Mouse (Mus musculus) lung, postnatal 14 days (tissue): ENCODE results near the gene Pip4k2b.

Experiments
- DNase-seq: peaks from one replicate; pipeline ENCODE4 v3.0.0; 2021

The Pip4k2b gene

DNA sequence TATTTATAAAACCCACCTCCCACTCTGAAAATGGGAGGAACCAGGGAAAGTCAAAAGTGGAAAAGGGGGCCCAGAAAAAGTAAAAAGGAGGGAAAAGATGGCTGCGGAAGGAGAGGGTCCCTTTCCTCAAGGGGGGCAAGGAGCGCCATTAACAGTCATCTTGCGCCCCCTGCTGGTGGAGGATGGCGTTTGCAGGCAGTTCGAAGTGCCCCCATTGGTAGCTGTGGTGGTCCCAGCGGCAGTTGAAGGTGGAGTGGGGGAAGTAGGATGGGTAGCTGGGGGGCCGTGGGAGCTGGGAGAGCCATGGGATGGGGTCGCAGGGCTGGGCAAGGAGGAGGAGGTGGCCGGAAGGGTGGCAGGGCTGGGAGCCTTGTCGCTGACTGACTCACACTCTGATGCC is 54.6 kb downstream of the Pip4k2b start:
- peak; percentile 78 for DNase-seq

DNA sequence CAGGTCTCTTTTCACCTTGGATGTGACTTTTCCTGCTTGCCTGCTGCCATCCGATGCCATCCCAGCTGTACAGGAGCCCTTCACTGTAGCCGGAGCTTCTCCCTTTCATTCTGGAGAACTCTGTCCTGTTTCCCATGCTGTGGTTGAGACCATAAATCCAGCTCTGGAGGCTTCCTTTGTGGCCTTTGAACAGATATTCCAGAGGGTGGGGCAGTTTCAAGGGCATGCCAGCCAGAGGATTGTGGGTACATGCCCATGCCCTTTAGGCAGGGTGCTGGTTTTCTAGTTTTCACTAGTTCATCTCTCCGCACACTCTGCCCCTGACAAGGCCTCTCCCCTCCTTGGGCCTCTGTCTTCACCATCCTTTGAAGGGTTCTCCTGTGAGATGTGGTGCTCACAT is 57.4 kb downstream of the Pip4k2b start:
- no peak for DNase-seq

DNA sequence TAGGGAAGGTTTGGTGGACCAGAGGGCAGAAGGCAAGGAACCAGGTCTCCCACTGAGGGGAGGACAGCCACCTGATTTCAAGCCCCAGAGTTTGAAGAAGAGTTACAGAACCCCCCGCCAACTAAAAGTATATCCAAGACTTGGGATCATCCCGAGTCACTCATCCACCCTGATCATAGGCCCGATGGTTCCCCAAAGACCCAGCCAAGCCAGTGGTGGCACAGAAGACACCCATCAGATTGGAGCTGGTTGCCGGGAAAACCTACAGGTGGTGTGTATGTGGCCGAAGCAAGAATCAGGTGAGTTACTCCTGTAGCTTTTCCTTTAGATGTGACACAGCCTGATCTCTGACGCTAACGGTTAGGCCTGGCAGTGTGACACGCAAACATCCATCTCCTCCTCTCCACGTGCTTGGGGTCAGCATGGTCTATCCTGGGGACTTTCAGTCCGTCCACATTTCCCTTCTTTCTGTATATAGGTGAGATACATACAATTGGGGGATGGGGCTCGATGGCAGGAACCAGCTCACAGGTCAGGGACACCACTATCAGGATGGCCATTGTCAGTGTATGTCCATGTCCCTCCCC is 58.1 kb downstream of the Pip4k2b start:
- DNase-seq, result no peak

DNA sequence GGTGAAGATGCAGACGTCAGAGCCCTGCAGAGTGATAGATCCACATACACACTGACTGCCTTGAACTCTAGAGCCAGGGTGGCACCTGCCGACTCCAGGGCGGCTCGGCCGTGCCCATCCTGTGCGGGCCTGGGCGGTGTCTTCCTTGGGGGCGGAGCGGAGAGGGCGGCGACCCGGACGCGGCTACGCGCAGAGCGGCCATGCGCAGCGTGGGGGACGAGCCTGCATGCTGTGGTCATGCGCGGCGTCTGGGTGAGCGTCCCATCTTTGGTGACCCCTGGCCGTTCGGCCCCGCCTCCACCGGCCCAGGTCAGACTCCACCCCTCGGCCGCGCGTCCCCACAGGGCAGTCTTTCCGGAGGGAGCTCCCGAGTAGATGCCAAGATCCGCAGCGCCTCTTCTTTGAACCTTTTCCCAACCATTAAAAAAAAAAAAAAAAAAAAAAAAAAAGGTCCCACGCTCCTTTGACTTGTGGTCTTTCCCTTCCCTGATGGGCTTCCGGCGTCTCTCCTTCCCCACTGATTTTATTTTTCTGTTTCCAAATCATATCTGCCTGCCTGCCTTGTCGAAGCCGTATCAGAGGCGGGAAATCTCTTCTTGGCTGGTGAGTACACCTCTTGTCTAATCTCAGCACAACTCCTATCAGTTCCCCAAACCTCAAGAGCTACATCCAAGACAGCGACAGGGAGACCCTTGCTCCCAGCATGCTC is 58.7 kb downstream of the Pip4k2b start, which contains the start of gene Cisd3:
Gene Cisd3 (plus strand): TSS at position 214 of the 709 bp plus-strand sequence.
- DNase-seq, result peak; percentile 95

DNA sequence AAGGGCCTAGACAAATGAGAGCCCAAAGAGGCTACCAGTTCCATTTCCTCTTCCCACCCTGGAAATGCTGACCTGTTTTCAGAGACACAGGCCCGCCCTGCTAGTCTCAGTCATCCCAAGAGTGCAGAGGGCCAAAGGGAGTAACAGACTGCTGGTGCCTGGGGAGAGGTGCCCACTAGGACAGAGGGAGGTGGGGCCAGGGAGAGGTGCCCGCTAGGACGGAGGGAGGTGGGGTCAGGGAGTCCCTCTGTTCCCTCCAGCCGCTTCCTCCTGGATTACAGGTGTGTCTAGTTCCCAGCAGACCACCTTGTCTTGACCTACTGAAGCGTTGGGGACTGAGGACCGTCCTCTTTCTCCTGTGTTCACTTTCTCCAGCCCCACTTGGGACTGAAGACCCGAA is 59.7 kb downstream of the Pip4k2b start:
- no peak for DNase-seq

DNA sequence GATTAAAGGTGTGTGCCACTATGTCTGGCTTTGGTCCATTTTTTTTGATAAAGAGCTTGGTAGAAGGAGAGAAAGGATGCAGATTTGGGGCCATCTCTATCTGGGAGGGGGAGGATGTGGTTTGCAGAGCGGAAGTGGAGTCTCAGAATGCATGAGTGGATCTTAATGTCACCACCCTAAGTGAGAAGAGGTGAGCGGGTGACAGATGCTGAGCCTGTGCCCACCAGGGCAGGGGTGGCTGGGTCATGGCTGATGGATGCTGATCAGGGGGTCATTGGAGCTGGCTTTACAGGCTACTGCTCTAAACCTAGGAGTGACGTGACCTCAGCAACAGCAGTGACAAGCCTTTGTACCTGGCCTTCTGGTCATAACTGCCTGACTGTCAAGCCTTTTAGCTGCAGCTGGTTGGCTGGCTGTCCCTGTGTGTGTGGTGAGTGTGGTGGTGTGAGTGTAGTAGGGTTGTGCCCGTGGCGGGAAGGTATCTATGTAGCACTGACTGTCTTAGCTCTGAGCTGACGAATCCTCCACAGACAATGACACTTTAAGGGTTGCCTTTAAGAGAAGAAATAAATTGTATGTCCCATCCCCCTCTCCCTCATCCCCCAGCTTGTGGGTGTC is 60.3 kb downstream of the Pip4k2b start:
- no peak for DNase-seq

DNA sequence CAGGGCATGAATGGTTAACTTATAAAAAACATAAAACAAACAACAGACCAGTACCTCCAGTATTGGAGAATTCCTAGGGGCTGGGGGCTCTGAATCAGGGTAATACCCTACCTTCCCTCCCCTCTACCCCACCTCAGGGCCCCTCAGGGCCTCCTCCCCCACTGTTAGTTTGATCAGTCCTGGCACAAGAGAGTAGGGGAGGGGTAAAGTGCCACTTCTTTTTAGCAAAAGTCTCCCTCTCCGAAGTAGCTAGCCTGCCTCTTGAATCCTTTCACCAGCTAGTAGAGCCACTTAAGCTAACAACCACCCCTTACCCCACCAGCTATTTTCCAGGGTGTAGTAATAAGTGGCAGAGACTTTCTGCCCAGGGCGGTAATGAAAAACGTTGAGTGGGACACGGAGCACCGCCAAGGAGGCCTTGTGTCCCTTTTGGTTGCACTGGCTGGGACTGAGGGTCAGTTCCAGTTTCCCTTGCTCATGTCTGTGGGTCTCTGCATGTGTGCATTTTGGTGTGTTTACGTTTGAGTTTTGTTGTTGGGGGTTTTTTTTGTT is 61.9 kb downstream of the Pip4k2b start:
- DNase-seq, result peak; percentile 42

DNA sequence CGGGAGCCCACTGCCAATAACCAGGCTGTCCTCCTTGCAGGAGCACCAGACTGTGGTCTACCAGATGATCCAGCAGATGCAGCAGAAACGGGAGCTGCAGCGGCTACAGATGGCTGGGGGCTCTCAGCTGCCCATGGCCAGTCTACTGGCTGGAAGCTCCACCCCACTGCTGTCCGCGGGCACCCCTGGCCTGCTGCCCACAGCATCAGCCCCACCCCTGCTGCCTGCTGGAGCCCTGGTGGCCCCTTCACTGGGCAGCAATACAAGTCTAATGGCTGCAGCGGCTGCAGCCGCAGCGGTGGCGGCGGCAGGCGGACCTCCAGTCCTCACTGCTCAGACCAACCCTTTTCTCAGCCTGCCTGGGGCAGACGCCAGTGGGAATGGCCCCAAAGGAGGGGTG is 64.1 kb downstream of the Pip4k2b start:
- peak; percentile 61 for DNase-seq

DNA sequence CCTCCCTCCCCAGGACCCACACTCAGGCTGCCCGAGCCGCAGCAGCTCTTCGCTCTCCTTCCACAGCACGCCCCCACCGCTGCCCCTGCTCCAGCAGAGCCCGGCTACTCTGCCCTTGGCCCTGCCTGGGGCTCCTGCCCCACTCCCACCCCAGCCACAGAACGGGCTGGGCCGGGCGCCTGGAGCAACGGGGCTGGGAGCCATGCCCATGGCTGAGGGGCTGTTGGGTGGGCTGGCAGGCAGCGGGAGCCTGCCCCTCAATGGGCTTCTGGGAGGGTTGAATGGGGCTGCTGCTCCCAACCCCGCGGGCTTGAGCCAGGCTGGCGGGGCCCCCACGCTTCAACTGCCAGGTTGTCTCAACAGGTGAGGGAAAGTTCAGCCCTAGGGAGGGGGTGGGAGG is 66.2 kb downstream of the Pip4k2b start:
- no peak for DNase-seq

DNA sequence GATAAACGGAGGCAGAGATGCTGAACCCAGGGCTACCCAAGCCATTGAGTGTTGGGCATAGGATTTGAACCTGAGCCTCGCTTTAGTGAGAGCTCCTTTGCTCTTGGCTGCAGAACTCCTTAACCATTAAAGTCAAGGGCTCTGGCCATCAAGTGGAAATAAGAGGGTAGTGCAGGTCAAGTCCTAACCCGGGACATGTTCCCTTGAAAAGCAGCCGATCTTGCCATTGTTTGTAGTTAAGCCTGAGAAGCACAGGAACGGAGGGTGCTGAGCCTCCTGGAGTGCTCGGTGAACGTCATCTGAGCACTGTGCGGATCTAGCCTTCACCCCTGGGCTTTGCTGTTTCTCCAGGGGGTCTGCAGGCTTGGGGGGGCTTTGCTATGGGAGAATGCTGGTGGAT is 66.7 kb downstream of the Pip4k2b start:
- DNase-seq, result no peak

DNA sequence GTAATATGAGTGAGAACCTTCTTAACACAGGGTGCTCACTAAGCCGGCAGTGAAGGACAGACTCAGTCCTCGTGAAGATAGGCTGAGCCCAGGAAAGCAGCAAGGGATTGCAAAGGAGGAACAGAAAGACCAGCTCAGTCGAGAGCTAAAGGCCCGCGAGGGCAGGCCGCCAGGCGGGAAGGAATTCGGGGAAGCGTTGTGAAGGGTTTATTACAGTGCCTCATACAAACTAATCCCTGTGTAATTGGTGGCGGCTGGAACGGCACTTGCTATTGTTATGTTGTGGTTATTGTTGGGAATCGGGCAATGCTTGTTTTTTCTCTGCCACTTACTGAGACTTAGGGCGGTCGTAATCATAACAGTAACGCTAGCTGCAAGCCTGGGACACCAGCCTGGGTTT is 67.1 kb downstream of the Pip4k2b start:
- DNase-seq, result no peak

DNA sequence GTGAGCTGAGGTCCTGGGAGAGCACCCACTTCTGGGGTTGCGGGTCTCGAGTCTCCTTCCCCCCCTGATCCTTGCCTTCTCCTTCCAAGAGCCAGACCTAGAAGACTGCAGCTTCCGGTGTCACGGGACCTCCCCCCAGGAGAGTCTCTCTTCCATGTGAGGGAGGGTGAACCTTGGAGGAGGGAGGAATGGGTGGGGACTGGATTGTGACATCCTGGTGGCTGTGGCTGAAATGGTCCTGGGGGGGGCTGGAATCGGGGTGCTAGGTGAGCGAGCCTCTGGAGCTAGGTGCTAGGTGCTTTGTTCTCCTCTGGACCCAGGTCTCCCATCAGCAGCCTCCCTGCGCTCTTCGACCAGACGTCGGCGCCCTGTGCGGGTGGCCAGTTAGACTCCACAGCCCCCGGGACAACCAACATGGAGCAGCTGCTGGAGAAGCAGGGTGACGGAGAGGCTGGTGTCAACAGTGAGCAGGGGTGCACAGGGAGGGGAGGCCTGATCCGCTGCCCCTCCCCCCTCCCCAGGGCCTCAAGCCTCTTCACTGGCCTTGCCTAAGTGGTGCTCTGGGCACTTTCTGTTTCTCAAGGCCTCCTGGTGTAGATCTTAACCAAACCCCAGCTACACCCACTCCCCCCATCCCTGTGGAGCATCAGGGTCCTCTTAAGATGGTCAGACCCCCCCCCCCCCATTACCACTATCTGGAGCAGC is 68.3 kb downstream of the Pip4k2b start:
- no peak for DNase-seq

DNA sequence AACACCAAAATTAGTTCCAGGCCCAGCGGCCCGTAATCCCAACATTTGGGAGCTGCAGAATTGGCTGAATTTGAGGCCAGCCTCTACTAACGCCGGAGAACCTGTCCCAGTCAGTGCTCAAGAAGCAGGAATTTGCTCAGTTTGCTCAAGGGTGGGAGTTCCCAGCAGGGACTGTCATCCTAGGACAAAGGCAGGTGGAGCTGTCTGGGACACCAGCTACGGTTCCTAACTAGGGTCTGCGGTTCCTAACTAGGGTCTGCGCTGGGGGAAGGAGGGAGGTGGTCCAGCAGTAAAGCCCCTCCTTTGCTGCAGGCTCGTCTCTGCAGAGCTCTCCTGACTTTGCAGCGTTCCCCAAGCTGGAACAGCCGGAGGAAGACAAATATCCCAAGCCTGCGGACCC is 71.4 kb downstream of the Pip4k2b start:
- DNase-seq, result no peak

DNA sequence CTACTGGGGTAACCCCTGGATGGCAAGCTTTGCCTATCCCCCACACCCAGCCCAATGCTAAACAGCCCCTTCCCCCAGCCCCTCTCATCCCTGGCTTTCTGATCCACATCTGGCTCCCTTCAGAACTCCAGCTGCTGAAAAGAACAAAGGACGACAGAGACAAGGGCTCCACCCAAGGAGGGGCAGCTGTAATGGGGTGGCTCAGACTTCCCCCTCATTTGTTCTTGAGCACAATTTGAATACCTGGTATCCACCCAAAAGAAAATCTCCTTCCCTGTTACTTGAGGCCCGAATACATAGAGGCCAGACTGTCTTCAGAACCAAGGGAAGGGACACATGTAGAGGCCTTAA is 73.4 kb downstream of the Pip4k2b start:
- DNase-seq, result no peak

DNA sequence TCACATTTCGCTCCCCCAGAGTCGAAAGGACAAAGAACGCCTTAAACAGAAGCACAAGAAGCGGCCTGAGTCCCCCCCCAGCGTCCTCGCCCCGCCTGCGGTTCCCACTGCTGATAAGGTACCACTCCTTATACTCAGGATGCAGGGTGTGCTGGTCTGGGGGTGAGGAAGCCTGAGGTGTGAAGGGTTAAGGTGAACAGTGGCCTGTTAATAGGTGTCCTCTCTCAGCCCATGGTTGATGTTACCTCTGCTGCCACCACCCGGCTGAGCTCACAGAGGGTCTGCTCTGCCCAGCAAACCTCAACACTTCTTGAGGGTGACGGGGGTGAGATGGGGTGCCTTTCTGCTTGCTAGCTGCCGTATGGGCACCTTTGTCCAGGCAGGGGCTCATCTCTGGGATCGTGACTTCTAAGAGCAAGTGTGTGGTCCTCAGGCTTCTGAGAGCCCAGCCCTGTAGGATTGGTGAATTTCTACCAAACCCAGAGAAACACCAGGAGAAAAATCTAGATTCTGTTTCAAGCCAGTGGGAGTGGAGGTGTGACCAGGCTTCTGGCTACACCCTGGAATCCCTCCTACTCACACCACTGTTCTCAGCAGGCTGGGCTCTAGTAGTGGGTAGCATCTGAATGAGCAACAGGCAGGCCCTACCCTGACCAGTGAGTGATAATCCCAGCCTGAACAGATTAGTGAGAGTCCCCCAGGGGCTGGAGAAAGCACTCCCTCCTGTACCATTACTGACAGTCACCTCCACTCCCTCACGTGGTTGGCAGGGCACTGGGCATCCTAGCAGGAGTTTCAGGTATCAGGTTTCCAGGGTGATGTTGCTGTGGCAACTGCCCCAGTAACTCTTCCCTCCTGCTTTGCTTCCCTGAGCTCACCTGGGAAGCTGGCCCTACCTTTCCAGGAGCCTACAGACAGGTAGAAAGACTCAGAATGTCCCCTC is 74.0 kb downstream of the Pip4k2b start:
- no peak for DNase-seq

DNA sequence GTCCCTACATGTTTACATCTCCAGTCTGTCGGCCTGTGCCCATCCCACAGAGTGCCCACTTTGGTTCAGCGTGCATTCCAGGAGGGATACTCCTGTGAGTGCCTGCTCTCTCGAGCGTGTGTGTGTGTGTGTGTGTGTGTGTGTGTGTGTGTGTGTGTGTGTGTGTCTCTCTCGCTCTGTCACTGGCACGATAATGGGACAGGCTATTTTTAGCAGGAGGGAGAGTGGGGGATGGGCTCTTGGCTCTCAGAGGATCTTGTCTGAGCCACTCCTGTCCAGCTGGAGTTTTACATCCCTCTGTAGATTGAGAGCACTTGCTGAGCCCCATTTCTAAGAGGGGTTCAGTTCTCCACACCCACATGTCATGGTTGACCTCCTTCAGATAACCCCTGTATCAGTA is 74.7 kb downstream of the Pip4k2b start:
- DNase-seq, result peak; percentile 79

DNA sequence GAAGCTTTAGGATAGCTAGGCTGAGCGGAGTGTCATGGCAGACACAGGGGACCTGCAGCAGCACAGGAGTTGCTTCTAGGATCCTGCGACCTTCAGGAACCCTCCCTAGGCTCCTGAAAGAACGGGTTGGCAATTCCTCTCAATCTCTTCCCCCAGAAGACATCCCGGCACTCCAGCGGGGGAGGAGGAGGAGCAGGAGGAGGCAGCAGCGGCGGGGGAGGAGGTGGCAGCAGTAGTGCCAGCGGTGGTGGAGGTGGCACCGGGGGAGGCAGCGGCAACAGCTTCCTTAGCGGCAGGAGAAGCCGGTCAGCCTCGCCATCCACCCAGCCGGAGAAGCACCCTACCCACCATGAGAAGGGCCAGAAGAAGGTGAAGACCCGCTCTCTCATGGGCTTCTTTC is 75.2 kb downstream of the Pip4k2b start:
- DNase-seq, result no peak

DNA sequence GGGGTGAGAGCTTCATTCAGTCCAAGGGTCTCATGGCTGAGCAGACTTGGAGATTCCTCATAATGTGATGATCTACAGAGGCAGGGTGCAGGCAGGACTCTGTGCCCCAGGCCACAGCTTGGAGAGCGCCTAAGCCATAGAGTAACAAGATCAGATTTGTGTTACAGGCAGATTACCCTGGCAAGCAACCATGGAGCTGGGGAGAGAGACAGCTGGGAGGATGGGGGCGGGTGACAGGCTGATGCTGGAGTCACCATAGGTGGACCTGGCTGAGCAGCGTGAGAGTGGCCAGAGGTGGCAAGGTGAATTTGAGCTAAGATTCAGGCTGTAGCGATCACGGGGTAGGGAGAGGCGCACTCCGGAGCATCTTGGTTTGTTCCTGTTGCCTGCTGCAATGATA is 76.3 kb downstream of the Pip4k2b start:
- DNase-seq, result no peak

DNA sequence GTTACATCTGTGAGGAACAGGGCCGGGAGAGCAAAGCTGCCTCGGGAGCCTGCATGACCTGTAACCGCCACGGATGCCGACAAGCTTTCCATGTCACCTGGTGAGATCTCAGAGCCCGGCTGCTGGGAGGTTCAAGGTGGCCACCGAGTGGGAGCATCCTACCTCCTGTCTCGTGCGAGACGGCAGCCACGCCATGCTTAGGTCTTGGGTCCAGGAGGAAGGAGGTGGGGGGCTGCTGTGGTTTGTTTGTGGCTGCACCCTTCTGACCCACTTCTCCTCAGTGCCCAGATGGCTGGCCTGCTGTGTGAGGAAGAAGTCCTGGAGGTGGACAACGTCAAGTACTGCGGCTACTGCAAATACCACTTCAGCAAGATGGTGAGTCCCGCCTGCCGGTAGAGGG is 77.7 kb downstream of the Pip4k2b start:
- no peak for DNase-seq

DNA sequence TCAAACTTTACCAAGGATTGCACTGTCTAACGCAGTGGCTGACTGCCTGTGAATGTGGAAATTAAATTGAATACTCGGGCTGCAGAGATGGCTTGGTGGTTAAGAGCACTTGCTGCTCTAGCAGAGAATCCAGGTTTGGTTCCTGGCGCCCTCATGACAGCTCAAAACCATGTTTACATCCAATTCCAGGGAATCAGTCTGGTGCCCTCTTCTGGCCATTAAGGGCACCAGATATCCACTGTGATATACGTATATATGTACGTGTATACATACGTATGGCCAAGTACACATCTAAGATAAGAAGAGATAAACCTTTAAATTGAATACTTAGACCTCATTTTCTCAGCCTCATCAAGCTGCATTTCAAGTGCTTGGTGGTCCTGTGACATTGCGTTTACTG is 78.3 kb downstream of the Pip4k2b start:
- no peak for DNase-seq

DNA sequence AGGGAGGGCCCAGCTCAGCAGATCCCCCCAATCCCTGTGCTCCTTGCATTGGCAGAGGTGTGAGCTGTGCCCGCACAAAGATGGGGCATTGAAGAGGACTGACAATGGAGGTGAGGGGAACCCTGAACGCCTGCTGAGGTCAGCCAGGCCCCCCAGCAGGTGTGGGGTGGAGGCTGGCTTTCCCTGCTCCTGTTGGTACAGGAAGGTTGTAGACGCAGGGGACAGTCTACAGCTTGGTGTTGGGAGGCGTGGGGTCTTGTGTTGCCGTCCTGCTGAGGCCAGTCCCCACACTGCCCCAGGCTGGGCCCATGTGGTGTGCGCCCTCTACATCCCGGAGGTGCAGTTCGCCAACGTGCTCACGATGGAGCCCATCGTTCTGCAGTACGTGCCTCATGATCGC is 79.1 kb downstream of the Pip4k2b start:
- no peak for DNase-seq
